Mouse (Mus musculus) left cerebral cortex, postnatal 14 days (tissue): ENCODE measurements around the gene Emp1. TPM values are rescaled to one million over a fixed set of nuclear protein-coding genes. Genes with fewer than 3 reads are reported as not detected.

Experiments
- DNase-seq, 2 experiments: peaks; one replicate each; pipeline ENCODE4 v3.0.0; 2021 to 2022; ENCODE audit warnings: low spot score in 2 of 2, mixed read lengths in 1 of 2
- intact Hi-C: fragments of 180-260 bp; cut with DNase I; formaldehyde crosslinking; loops from one replicate; pipeline ENCODE4 v1.15.1; 2025
- total RNA-seq, 2 experiments: library from RNA; stranded (reverse); gene quantifications; 2 replicates each; pipeline ENCODE4 v1.2.3; 2021

The Emp1 gene
- total RNA-seq, 2 experiments from 2014 or later, result 3.4 to 3.6 TPM

- intact Hi-C loops, result no loop called here
- no peak for DNase-seq
These were observed 35.4 kb downstream of the Emp1 start for GRCm38 (mm10) chr6:135397788-135398187.

- intact Hi-C loops, result no loop called here
- DNase-seq, result no peak
These were observed 36.5 kb downstream of the Emp1 start for GRCm38 (mm10) chr6:135398801-135399200.

- intact Hi-C loops, result no loop called here
- DNase-seq, result peak; percentile 51 to 79
These were observed 38.0 kb downstream of the Emp1 start for GRCm38 (mm10) chr6:135400306-135400705.

GRCm38 (mm10) chr6:135405093-135405492, 42.7 kb downstream of the Emp1 start:
- intact Hi-C loops, result no loop called here

GRCm38 (mm10) chr6:135407323-135407722, 45.0 kb downstream of the Emp1 start:
- DNase-seq, result no peak
- intact Hi-C loops, result no loop called here

More at GRCm38 (mm10) chr6:135405093-135405492, 42.7 kb downstream of the Emp1 start:
- no peak for DNase-seq

GRCm38 (mm10) chr6:135411712-135412319, 49.5 kb downstream of the Emp1 start:
- intact Hi-C loops, result no loop called here

GRCm38 (mm10) chr6:135412649-135413048, 50.3 kb downstream of the Emp1 start:
- no peak for DNase-seq
- intact Hi-C loops, result no loop called here

More at GRCm38 (mm10) chr6:135411712-135412319, 49.5 kb downstream of the Emp1 start:
- DNase-seq, result no peak

GRCm38 (mm10) chr6:135417459-135417858, 55.1 kb downstream of the Emp1 start:
- DNase-seq, result peak; percentile 71 to 73
- intact Hi-C loops, result no loop called here

GRCm38 (mm10) chr6:135418223-135418824, 56.0 kb downstream of the Emp1 start:
- intact Hi-C loops, result no loop called here
- DNase-seq, result no peak

- intact Hi-C loops, result no loop called here
- DNase-seq, result no peak
These were observed 65.9 kb downstream of the Emp1 start for GRCm38 (mm10) chr6:135428246-135428645.

GRCm38 (mm10) chr6:135429268-135429909, 67.0 kb downstream of the Emp1 start:
- intact Hi-C loops, result no loop called here
- DNase-seq, result no peak

- intact Hi-C loops, result no loop called here
- DNase-seq, result no peak
These were observed 68.2 kb downstream of the Emp1 start for GRCm38 (mm10) chr6:135430441-135430970.

Other genes with a start within 250 kb of the Emp1 start
- not detected for gene Gprc5d, start 244.3 kb upstream of the Emp1 start, total RNA-seq
- gene Fam234b, start 164.6 kb upstream of the Emp1 start, total RNA-seq, result 100 to 1,000 TPM; 118 to 124 TPM
- gene Hebp1, start 164.5 kb upstream of the Emp1 start, total RNA-seq, result 10 to 100 TPM; 38.5 to 41.6 TPM
- gene Gsg1, start 108.2 kb upstream of the Emp1 start, total RNA-seq, result not detected
- under 1 TPM; 0.34 to 0.72 TPM for gene Pbp2, start 52.1 kb upstream of the Emp1 start, total RNA-seq